ENCODE assay signal across 15 mouse cellular contexts in genomic region chr9:48605697-48606096, GRCm38 (mm10). TPM values are rescaled to one million over a fixed set of nuclear protein-coding genes. Genes with fewer than 3 reads are reported as not detected.
DNase-seq lines count a peak whose midpoint lies in the region; ATAC-seq and TF ChIP-seq lines count a peak whose summit lies in the region.
"Had no signal": no experiment of that assay in that cellular context is flagged by ENCODE, and none has a peak within 500 bp of the region (broad histone marks: within the 10 kb centered on the region; RNA-seq: fewer than 3 reads in every experiment).

No protein-coding gene starts in this region.

- H3K36me3 ChIP-seq in heart, adult 2 months (ENCODE audit: control insufficient read depth, insufficient read depth, low read length): no peaks in the 10 kb centered on the region; the same call in 1 of the 2 replicates
- H3K36me3 ChIP-seq in heart, embryonic 10.5 days: no peaks in the 10 kb centered on the region
- H3K36me3 ChIP-seq in liver, postnatal 0 days (replicated peaks; ENCODE audit: insufficient read depth, low read length): no peaks in the 10 kb centered on the region
- no peaks in the 10 kb centered on the region for H3K36me3 ChIP-seq in liver, embryonic 12.5 days
- H3K36me3 ChIP-seq in ES-Bruce4 (ENCODE audit: control insufficient read depth, insufficient read depth, low read length, poor library complexity, severe bottlenecking): no peaks in the 10 kb centered on the region
- H3K36me3 ChIP-seq: lung, embryonic 15.5 days; midbrain, embryonic 13.5 days had no signal

- no peak for ATAC-seq in liver, postnatal 0 days
- ATAC-seq in liver, embryonic 12.5 days: no peak
- peak; percentile 48; the same call in 1 of the 2 replicates for ATAC-seq in granulocyte monocyte progenitor cell, adult 5-6 weeks (replicated peaks; ENCODE audit: poor library complexity, severe bottlenecking)
- ATAC-seq: inflammation-experienced regulatory T-cells, adult 6 months; midbrain, embryonic 13.5 days had no signal

- peak; percentile 42 for TF ChIP-seq CTCF in heart, adult 2 months (IDR thresholded peaks at IDR 0.05)
- peak; percentile 18; the same call in 1 of the 2 replicates for TF ChIP-seq CTCF in liver, postnatal 0 days (IDR thresholded peaks at IDR 0.05; ENCODE audit: low read depth)
- TF ChIP-seq CTCF in ES-Bruce4 (IDR thresholded peaks at IDR 0.05; ENCODE audit: low read depth, low read length): peak; percentile 32

- no peak overlapping the region for H3K4me3 ChIP-seq in heart, adult 2 months
- H3K4me3 ChIP-seq in heart, embryonic 10.5 days: no peak overlapping the region
- no peak overlapping the region for H3K4me3 ChIP-seq in liver, postnatal 0 days (ENCODE audit: low read depth, low read length)
- H3K4me3 ChIP-seq in liver, embryonic 12.5 days: no peak overlapping the region
- no peak overlapping the region for H3K4me3 ChIP-seq in ES-Bruce4 (ENCODE audit: low read depth, low read length)
- H3K4me3 ChIP-seq: lung, embryonic 15.5 days; midbrain, embryonic 13.5 days had no signal

- H3K9ac ChIP-seq in heart, adult 2 months (ENCODE audit: low read depth, low read length): no peak overlapping the region
- no peak overlapping the region for H3K9ac ChIP-seq in liver, postnatal 0 days (replicated peaks)
- no peak overlapping the region for H3K9ac ChIP-seq in liver, embryonic 12.5 days
- no peak overlapping the region for H3K9ac ChIP-seq in ES-Bruce4 (ENCODE audit: low read depth, poor library complexity, severe bottlenecking)
- H3K9ac ChIP-seq: lung, embryonic 15.5 days; midbrain, embryonic 13.5 days had no signal

- no peak overlapping the region; the same call in 1 of the 2 replicates for H3K4me2 ChIP-seq in liver, postnatal 0 days (ENCODE audit: low read depth, low read length)
- no peak overlapping the region for H3K4me2 ChIP-seq in liver, embryonic 12.5 days
- H3K4me2 ChIP-seq: lung, embryonic 15.5 days; midbrain, embryonic 13.5 days had no signal

- no peak for TF ChIP-seq EP300 in heart, adult 2 months (IDR thresholded peaks at IDR 0.05; ENCODE audit: insufficient read depth, low read depth, low read length)
- TF ChIP-seq EP300 in liver, postnatal 0 days (IDR thresholded peaks at IDR 0.05; ENCODE audit: low read depth): no peak
- TF ChIP-seq EP300 in ES-Bruce4 (IDR thresholded peaks at IDR 0.05; ENCODE audit: insufficient read depth, low read depth, low read length): no peak

- 79% methylated on average over 5 of the region's 5 CpGs for WGBS in heart, adult 2 months
- 84% methylated on average over 5 of the region's 5 CpGs for WGBS in heart, embryonic 10.5 days
- WGBS in liver, postnatal 0 days (ENCODE audit: insufficient replicate concordance): 81% methylated on average over 5 of the region's 5 CpGs
- WGBS in liver, embryonic 12.5 days (ENCODE audit: insufficient replicate concordance): 70% methylated on average over 5 of the region's 5 CpGs

- no peak for DNase-seq in heart, adult 2 months
- no peak for DNase-seq in heart, embryonic 10.5 days (ENCODE audit: low spot score)
- no peak for DNase-seq in liver, postnatal 0 days
- no peak for DNase-seq in cerebellum, adult 9-11 months
- no peak for DNase-seq in testis, postnatal 10 days (ENCODE audit: low spot score)
- DNase-seq: cerebellum, postnatal 10 days; layer of hippocampus, adult 9-11 months; right cerebral cortex, postnatal 25 days had no signal

- TF ChIP-seq POLR2A in heart, adult 2 months (IDR thresholded peaks at IDR 0.05; ENCODE audit: insufficient read depth, low read depth, low read length): no peak
- TF ChIP-seq POLR2A in ES-Bruce4 (IDR thresholded peaks at IDR 0.05; ENCODE audit: insufficient read depth, low read length): no peak

- H3K27ac ChIP-seq in heart, adult 2 months: peak overlapping the region; percentile 45; the same call in 1 of the 2 replicates
- H3K27ac ChIP-seq in heart, embryonic 10.5 days: no peak overlapping the region
- peak overlapping the region; percentile 39; the same call in 1 of the 2 replicates for H3K27ac ChIP-seq in liver, postnatal 0 days (ENCODE audit: low read depth)
- no peak overlapping the region for H3K27ac ChIP-seq in liver, embryonic 12.5 days
- no peak overlapping the region for H3K27ac ChIP-seq in ES-Bruce4 (ENCODE audit: insufficient read depth, low read length)
- H3K27ac ChIP-seq: lung, embryonic 15.5 days; midbrain, embryonic 13.5 days had no signal

- H3K79me2 ChIP-seq in heart, adult 2 months (replicated peaks; ENCODE audit: control insufficient read depth, insufficient read depth, low read length): no peaks in the 10 kb centered on the region

- H3K27me3 ChIP-seq in heart, adult 2 months (ENCODE audit: control insufficient read depth, insufficient read depth, low read length): no peaks in the 10 kb centered on the region
- H3K27me3 ChIP-seq in heart, embryonic 10.5 days (ENCODE audit: insufficient read depth, poor library complexity, severe bottlenecking): no peaks in the 10 kb centered on the region
- H3K27me3 ChIP-seq in liver, postnatal 0 days (ENCODE audit: insufficient read depth, low read length): no peaks in the 10 kb centered on the region
- H3K27me3 ChIP-seq in liver, embryonic 12.5 days (replicated peaks): no peaks in the 10 kb centered on the region
- H3K27me3 ChIP-seq in ES-Bruce4 (ENCODE audit: control insufficient read depth, insufficient read depth, low read length, poor library complexity, severe bottlenecking): no peaks in the 10 kb centered on the region
- H3K27me3 ChIP-seq: lung, embryonic 15.5 days; midbrain, embryonic 13.5 days had no signal

- intact Hi-C loops in heart, adult 2 months (cut with DNase I): no loop called here

- no peaks in the 10 kb centered on the region for H3K9me3 ChIP-seq in heart, embryonic 10.5 days
- no peaks in the 10 kb centered on the region for H3K9me3 ChIP-seq in liver, postnatal 0 days (ENCODE audit: low read length)
- no peaks in the 10 kb centered on the region for H3K9me3 ChIP-seq in liver, embryonic 12.5 days (replicated peaks)
- no peaks in the 10 kb centered on the region for H3K9me3 ChIP-seq in ES-Bruce4 (replicated peaks; ENCODE audit: control insufficient read depth, insufficient read depth, low read length, poor library complexity, severe bottlenecking)
- H3K9me3 ChIP-seq: lung, embryonic 15.5 days; midbrain, embryonic 13.5 days had no signal

- peaks cover 5% of the 10 kb centered on the region for H3K4me1 ChIP-seq in heart, adult 2 months (ENCODE audit: control insufficient read depth, insufficient read depth, low read length)
- H3K4me1 ChIP-seq in heart, embryonic 10.5 days: no peaks in the 10 kb centered on the region
- no peaks in the 10 kb centered on the region for H3K4me1 ChIP-seq in liver, postnatal 0 days (ENCODE audit: insufficient read depth)
- H3K4me1 ChIP-seq in liver, embryonic 12.5 days: no peaks in the 10 kb centered on the region
- H3K4me1 ChIP-seq in ES-Bruce4 (ENCODE audit: control insufficient read depth, insufficient read depth, low read length): no peaks in the 10 kb centered on the region
- H3K4me1 ChIP-seq: lung, embryonic 15.5 days had no signal

RNA-seq across cellular contexts. Expression of gene Nnmt, which starts 0.7 kb away (rescaled TPM):
- 1 to 10 TPM; 4.1 to 4.3 TPM for total RNA-seq in heart, adult 2 months (2021)
- 3.3 and 3.4 TPM in 2 replicates for polyA plus RNA-seq in heart, adult 2 months (2012; rRNA removed)
- 2.1 and 2.5 TPM in 2 replicates for polyA plus RNA-seq in heart, embryonic 10.5 days (2016; fragmentation: Nextera tagmentation; extraction: Ambion mirVana)
- polyA plus RNA-seq in liver, postnatal 0 days (2015; fragmentation: Nextera tagmentation; extraction: Ambion mirVana): 0.34 and 0.41 TPM in 2 replicates
- 0.43 and 0.59 TPM in 2 replicates for polyA plus RNA-seq in liver, embryonic 12.5 days (2016; fragmentation: Nextera tagmentation; extraction: Ambion mirVana)
- polyA plus RNA-seq in ES-Bruce4 (2011; ENCODE audit: insufficient read depth, insufficient read length, low read depth, missing spikeins): not detected in 2 replicates
- not detected in 2 replicates for total RNA-seq in granulocyte monocyte progenitor cell, adult 5-6 weeks (2014; fragmentation: Nextera tagmentation)
- not detected in 2 replicates for total RNA-seq in granulocyte monocyte progenitor cell, adult 5-6 weeks (2017)
- polyA plus RNA-seq: C2C12 had no signal

Comparison
In these comparisons a context has a peak if more than half of its experiments do, and no peak if none do; other contexts are left out.
1. H3K27ac ChIP-seq: peak in heart, adult 2 months (single experiment) and liver, postnatal 0 days (single experiment); none in heart, embryonic 10.5 days (single experiment), liver, embryonic 12.5 days (single experiment) and ES-Bruce4 (single experiment).
2. Peak in every context shown above with its lines, with median percentiles within 50 percentile points of each other: CTCF ChIP-seq.